Mouse (Mus musculus) G1E (cell line): ENCODE results near the gene Gm9844.

ENCODE experiments used
- CTCF ChIP-seq: IDR thresholded peaks from 2 replicates; pipeline ENCODE4 v1.5.1; 2012; ENCODE audit warnings: low read depth, low read length, inconsistent platforms, mixed read lengths
- GATA1 ChIP-seq: IDR thresholded peaks from 2 replicates; pipeline ENCODE4 v1.6.1; 2012; ENCODE audit warnings: borderline replicate concordance, low read length, inconsistent platforms, mixed read lengths
- GATA2 ChIP-seq: IDR thresholded peaks from 2 replicates; pipeline ENCODE4 v1.6.1; 2012; ENCODE audit warnings: low read depth, low read length, inconsistent platforms, borderline replicate concordance
- POLR2AphosphoS5 ChIP-seq: IDR thresholded peaks from 2 replicates; pipeline ENCODE4 v1.6.1; 2012; ENCODE audit warnings: low read depth, low read length, inconsistent platforms; ENCODE audit not compliant: insufficient replicate concordance
- TAL1 ChIP-seq: conservative IDR thresholded peaks from 2 replicates; pipeline ENCODE4 v1.6.1; 2012; ENCODE audit warnings: low read depth, low read length, inconsistent platforms, mixed read lengths

DNA sequence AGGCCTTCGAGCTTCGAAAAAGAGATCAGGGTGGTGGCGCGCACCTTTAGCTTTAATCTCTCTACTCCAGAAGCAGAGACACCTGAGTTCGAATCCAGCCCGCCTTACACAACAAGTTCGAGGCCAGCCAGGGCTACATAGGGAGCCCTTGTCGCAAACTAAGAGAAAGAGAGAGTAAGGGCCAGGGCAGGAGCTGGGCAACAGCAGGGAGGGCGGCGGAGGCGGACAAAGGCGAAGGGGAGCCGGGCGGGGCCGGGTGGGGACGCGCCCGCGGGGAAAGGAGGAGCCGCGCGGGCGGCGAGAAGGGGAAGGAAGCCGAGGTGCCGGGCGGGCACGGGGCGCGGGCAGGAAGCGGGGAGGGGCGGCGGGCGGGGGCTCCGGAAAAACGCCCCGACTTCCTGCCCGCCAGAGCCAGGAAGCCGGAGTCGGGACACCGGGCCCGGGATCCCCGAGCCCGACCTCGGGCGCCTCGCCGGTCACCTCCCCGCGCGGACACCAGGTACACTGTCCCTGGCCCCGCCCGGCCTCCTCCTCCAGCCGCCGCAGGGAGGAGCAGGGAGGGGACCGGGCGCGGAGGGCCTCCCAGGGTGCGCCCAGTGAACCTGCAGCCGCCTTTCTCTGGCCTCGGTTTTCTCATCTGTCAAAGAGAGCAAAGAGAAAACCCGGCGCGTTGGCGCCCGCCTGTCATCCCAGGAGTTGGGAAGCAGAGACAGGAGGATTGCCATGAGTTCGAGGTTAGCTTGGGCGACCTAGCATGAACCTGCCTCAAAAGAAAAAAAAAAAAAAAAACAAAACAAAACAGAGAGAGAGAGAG is 40.8 kb downstream of the Gm9844 start, which contains the start of gene Arhgef1:
- TF ChIP-seq CTCF (no peak), TAL1 (no peak), GATA1 (no peak), GATA2 (no peak), POLR2AphosphoS5 (no peak)
